Mouse (Mus musculus) myocyte (in vitro differentiated cells): ENCODE measurements around the gene Srl. TPM values are rescaled to one million over a fixed set of nuclear protein-coding genes. Genes with fewer than 3 reads are reported as not detected.
"Not testable (repeated sequence)": the region's sequence is repeated elsewhere in the genome, so short reads cannot be mapped to it uniquely, and the experiment has no call there.

Experiments
- H3K27me3 ChIP-seq: one replicate; pipeline ENCODE4 v1.6.1; 2011; ENCODE audit not compliant: control insufficient read depth, insufficient read depth, insufficient read length
- H3K36me3 ChIP-seq: one replicate; pipeline ENCODE4 v1.6.1; 2011; ENCODE audit not compliant: control insufficient read depth, insufficient read depth
- H3K4me2 ChIP-seq: one replicate; pipeline ENCODE4 v1.6.1; 2011; ENCODE audit warnings: low read depth, control low read depth
- H3K4me3 ChIP-seq: one replicate; pipeline ENCODE4 v1.5.1; 2011; ENCODE audit warnings: mild to moderate bottlenecking, control low read depth, moderate library complexity
- H3K79me2 ChIP-seq: one replicate; pipeline ENCODE4 v1.6.1; 2011; ENCODE audit not compliant: control insufficient read depth, insufficient read depth
- H3ac ChIP-seq: one replicate; pipeline ENCODE4 v1.6.1; 2011; ENCODE audit not compliant: control insufficient read depth, insufficient read length
- CEBPB ChIP-seq: IDR thresholded peaks from 2 replicates; pipeline ENCODE4 v1.6.1; 2011; ENCODE audit warnings: mild to moderate bottlenecking, moderate library complexity; ENCODE audit not compliant: poor library complexity, insufficient read depth, severe bottlenecking
- E2F4 ChIP-seq: IDR thresholded peaks from one replicate; pipeline ENCODE4 v1.6.1; 2011; ENCODE audit warnings: mild to moderate bottlenecking, control low read depth, moderate library complexity; ENCODE audit not compliant: insufficient read depth
- MAX ChIP-seq: IDR thresholded peaks from one replicate; pipeline ENCODE4 v1.6.1; 2011; ENCODE audit warnings: low read depth, mild to moderate bottlenecking, control low read depth
- MYOD1 ChIP-seq, 3 experiments: IDR thresholded peaks; one replicate each; pipeline ENCODE4 v1.6.1; 2011; ENCODE audit warnings: control low read depth in 2 of 3, low read depth in 2 of 3, mild to moderate bottlenecking in 2 of 3, moderate library complexity in 1 of 3; ENCODE audit not compliant: insufficient read length in 2 of 3, control insufficient read depth in 1 of 3
- MYOG ChIP-seq, 3 experiments: IDR thresholded peaks; one replicate each; pipeline ENCODE4 v1.6.1; 2011; ENCODE audit warnings: control low read depth in 2 of 3, low read depth in 2 of 3, mild to moderate bottlenecking in 2 of 3; ENCODE audit not compliant: insufficient read length in 2 of 3, control insufficient read depth in 1 of 3, insufficient read depth in 1 of 3
- POLR2A ChIP-seq: IDR thresholded peaks from one replicate; pipeline ENCODE4 v1.6.1; 2011; ENCODE audit warnings: low read depth, mild to moderate bottlenecking, control low read depth, moderate library complexity; ENCODE audit not compliant: insufficient read length
- POLR2AphosphoS2 ChIP-seq: IDR thresholded peaks from one replicate; pipeline ENCODE4 v1.6.1; 2011; ENCODE audit warnings: low read depth, control low read depth; ENCODE audit not compliant: insufficient read length
- REST ChIP-seq: IDR thresholded peaks from one replicate; pipeline ENCODE4 v1.6.1; 2011; ENCODE audit warnings: mild to moderate bottlenecking, control low read depth, moderate library complexity; ENCODE audit not compliant: insufficient read depth, insufficient read length
- SRF ChIP-seq: IDR thresholded peaks from one replicate; pipeline ENCODE4 v1.6.1; 2011; ENCODE audit warnings: low read depth; ENCODE audit not compliant: control insufficient read depth, insufficient read length
- TCF12 ChIP-seq: IDR thresholded peaks from one replicate; pipeline ENCODE4 v1.6.1; 2011; ENCODE audit warnings: mild to moderate bottlenecking, control low read depth; ENCODE audit not compliant: poor library complexity, insufficient read depth, severe bottlenecking
- TCF3 ChIP-seq: IDR thresholded peaks from one replicate; pipeline ENCODE4 v1.6.1; 2011; ENCODE audit warnings: low read depth, control low read depth; ENCODE audit not compliant: insufficient read length
- USF1 ChIP-seq: IDR thresholded peaks from one replicate; pipeline ENCODE4 v1.6.1; 2011; ENCODE audit warnings: low read depth, mild to moderate bottlenecking, control low read depth, moderate library complexity
- polyA plus RNA-seq: library from polyadenylated mRNA; unstranded; fragments of >200 nt; fragmentation: generic; extraction: Trizol; gene quantifications from one replicate; pipeline ENCODE4 v1.2.1, GENCODE M21; 2012; ENCODE audit warnings: missing spikeins

The Srl gene
- polyA plus RNA-seq, 1 experiment: 381 TPM

DNA sequence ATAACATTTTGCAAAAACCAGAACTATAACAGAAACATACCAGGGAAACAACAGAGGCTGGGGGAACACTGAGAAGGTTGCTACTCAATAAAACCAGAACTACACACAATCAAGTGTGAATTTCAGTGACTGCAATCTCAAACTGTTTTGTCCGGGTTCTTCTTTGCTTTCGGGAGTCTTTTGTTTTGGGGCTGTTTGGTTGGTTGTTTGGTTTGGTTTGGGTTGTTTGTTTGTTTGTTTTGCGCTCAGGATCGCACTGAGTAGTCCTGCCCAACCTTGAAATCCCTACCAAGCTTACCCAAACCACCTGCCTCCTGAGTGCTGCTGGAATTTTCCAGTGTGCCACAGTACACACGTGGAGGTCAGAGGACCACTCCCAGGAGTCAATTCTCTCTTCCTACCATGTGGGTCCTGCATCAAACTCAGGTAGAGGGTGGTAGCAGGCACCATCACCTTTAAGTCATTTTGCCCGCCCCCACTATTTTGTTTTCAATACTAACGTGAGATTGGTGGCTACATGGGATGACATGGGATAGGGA, 689 bp upstream of the Srl start:
- H3K36me3 ChIP-seq: no peaks in the 10 kb centered on the region
- TF ChIP-seq CEBPB: no peak
- TF ChIP-seq REST: no peak
- TF ChIP-seq MYOD1 (IDR thresholded peaks at IDR 0.05; ENCODE audit: control insufficient read depth in 1 of 3, insufficient read length in 2 of 3, low read depth in 2 of 3): no peak
- H3K4me3 ChIP-seq: peak overlapping the region; percentile 37
- peak overlapping the region; percentile 72 for H3K4me2 ChIP-seq
- peaks cover 7% of the 10 kb centered on the region for H3K79me2 ChIP-seq
- H3ac ChIP-seq: no peak overlapping the region
- H3K27me3 ChIP-seq: no peaks in the 10 kb centered on the region

DNA sequence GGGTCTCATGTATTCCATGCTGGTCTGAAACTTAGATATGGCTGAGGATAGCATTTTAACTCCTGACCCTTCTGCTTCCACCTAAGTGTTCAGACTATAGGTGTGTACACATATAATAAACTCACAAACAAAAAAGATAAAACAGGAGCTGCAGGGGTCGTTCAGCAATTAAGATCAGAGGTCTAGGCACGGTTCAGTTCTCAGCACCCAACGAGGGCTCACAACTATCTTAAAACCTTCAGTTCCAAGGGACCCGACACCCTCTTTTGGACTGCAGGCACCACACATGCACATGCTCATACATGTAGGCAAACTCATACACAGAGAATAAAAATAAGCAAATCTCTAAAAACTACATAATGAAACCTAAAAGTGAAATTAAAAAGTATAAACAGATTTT, 583 bp downstream of the Srl start:
- no peak for TF ChIP-seq MYOD1 (IDR thresholded peaks at IDR 0.05; ENCODE audit: control insufficient read depth in 1 of 3, insufficient read length in 2 of 3, low read depth in 2 of 3)
- Histone ChIP-seq H3K4me2 (peak overlapping the region; percentile 92), H3K27me3 (no peaks in the 10 kb centered on the region), H3K79me2 (peaks cover 7% of the 10 kb centered on the region), H3K4me3 (peak overlapping the region; percentile 37), H3K36me3 (no peaks in the 10 kb centered on the region), H3ac (peak overlapping the region; percentile 35)

DNA sequence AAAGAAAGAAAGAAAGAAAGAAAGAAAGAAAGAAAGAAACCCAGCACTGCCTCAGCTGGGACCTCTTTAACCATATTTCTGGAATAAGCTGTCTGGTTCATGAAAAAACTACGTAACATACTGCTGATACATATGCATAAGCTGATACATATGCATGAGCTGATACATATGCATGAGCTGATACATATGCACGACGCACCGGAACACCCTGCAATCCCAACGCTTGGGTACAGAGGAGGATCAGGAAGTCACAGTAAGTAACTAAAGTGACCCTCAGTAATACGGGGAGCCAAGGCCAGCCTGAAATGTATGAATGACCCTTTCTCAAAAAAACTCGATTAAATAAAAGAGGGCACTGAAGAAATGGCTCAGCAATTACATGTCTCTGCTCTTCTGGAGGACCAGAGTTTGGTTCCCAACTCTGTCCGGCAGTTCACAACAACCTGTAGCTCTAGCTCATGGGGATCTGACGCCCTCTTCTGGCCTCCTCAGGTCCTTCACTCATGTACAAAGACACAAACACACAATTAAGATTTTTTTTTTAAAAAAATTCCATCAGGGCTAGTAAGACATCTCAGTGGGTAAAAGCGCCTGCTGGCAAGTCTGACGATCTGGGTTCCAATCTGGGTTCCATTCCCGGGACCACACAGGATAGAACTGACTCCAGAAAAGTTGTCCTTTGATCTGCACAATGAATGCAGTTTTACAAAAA, 1.4 kb downstream of the Srl start:
- H3ac ChIP-seq: no peak overlapping the region
- no peaks in the 10 kb centered on the region for H3K27me3 ChIP-seq
- no peaks in the 10 kb centered on the region for H3K36me3 ChIP-seq
- peak overlapping the region; percentile 92 for H3K4me2 ChIP-seq
- H3K79me2 ChIP-seq: peaks cover 7% of the 10 kb centered on the region
- no peak for TF ChIP-seq E2F4
- no peak for TF ChIP-seq TCF3
- no peak for TF ChIP-seq POLR2A
- no peak for TF ChIP-seq TCF12
- TF ChIP-seq REST: no peak
- TF ChIP-seq SRF: no peak
- no peak for TF ChIP-seq CEBPB
- H3K4me3 ChIP-seq: no peak overlapping the region

DNA sequence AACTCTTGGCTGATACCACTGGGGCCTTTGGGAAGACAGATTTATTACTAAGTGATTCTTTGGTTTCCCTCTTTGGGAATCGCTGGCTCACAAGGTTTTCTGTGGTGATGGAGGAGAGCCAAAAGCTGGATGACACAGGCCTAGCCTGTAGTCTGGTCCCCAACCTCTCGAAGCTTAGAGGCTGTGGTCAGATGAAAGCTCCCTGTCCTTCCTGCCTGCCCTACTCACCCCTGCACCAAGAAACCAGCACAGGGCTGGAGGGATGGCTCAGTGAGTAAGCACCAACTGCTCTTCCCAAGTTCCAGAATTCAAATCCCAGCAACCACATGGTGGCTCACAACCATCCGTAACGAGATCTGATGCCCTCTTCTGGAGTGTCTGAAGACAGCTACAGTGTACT, 2.1 kb downstream of the Srl start:
- Histone ChIP-seq H3K27me3 (no peaks in the 10 kb centered on the region), H3K79me2 (peaks cover 7% of the 10 kb centered on the region), H3K4me2 (peak overlapping the region; percentile 54), H3K4me3 (no peak overlapping the region), H3K36me3 (no peaks in the 10 kb centered on the region), H3ac (no peak overlapping the region)
- TF ChIP-seq USF1 (no peak), CEBPB (no peak), TCF12 (no peak), POLR2AphosphoS2 (no peak), POLR2A (no peak), MAX (no peak), MYOG (IDR thresholded peaks at IDR 0.05; ENCODE audit: control insufficient read depth in 1 of 3, insufficient read depth in 1 of 3, insufficient read length in 2 of 3, low read depth in 2 of 3) (peak in 1 of 3 experiments; percentile 49), TCF3 (no peak), SRF (no peak), E2F4 (no peak), MYOD1 (IDR thresholded peaks at IDR 0.05; ENCODE audit: control insufficient read depth in 1 of 3, insufficient read length in 2 of 3, low read depth in 2 of 3) (peak in 1 of 3 experiments; percentile 22), REST (no peak)

DNA sequence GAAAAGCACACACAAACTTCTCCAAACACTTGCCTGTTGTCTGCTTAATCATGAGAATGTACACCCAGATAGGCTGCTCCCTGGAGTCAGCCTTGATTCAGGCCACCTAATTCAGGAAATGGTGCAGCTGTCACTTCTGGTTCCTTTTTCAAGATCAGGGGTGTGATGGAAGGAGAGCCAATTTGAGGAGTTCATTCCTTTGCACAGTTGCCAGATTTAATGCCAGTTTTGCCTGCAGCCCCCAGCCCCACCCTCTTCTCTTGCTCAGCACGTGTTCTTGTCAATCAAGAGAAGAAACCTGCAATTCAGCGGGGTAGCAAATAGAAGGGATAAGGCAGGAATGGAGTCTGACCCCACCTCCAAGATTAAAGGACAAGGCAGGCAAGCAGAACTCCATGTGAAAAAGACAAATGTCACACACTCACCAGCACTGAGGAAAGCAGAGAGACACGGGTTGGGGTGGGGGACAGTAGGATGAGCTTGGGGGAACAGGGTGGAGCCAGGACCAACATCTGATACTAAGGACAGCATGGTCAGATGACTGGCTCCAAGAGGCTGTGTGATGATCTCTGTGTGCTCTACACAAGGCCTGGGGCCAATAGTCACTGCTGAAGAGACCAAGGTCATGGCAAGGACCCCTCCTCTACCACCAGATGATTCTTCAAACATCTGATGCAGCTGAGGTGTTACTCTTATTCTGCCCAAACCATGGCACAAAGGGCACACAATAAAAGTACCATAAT, 3.8 kb downstream of the Srl start:
- H3K36me3 ChIP-seq: no peaks in the 10 kb centered on the region
- no peak overlapping the region for H3ac ChIP-seq
- no peak overlapping the region for H3K4me3 ChIP-seq
- TF ChIP-seq SRF (no peak), POLR2A (no peak), USF1 (peak; percentile 36), TCF3 (no peak), REST (no peak), POLR2AphosphoS2 (no peak), TCF12 (peak; percentile 76), MAX (no peak), CEBPB (no peak), MYOG (IDR thresholded peaks at IDR 0.05; ENCODE audit: control insufficient read depth in 1 of 3, insufficient read depth in 1 of 3, insufficient read length in 2 of 3, low read depth in 2 of 3) (peak in 2 of 3 experiments; percentile 71 to 86), MYOD1 (IDR thresholded peaks at IDR 0.05; ENCODE audit: control insufficient read depth in 1 of 3, insufficient read length in 2 of 3, low read depth in 2 of 3) (peak; percentile 85 to 92 (median 87)), E2F4 (no peak)
- H3K27me3 ChIP-seq: no peaks in the 10 kb centered on the region
- peaks cover 7% of the 10 kb centered on the region for H3K79me2 ChIP-seq
- peak overlapping the region; percentile 22 for H3K4me2 ChIP-seq

DNA sequence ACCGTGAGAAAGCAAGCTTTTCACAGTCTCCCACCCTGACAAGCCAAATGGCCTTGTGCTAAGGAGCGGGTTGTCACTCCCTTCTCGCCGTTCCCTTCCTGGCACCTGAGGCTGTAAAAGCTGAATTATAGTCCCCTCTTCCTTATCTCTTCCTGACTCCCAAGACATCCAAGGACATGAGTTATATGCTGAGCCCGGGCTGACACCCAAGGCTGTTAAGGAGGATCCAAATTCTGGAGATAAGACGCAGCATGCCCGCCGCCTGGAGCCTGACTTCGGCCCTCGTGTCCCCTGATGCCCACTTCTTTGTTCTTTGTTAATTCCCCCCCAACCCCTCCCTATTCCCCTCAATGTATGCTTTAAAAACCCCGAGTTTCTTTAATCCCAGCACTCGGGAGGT, 14.2 kb downstream of the Srl start:
- not testable (repeated sequence) for H3K36me3 ChIP-seq, H3K27me3 ChIP-seq, H3K4me3 ChIP-seq, H3K4me2 ChIP-seq, H3ac ChIP-seq
- H3K79me2 ChIP-seq: peaks cover 14% of the 10 kb centered on the region
